Mouse (Mus musculus) neural tube, embryonic 14.5 days (tissue): Measurements from ENCODE around the gene Limch1. TPM values are rescaled to one million over a fixed set of nuclear protein-coding genes. Genes with fewer than 3 reads are reported as not detected.

Source experiments
- ATAC-seq: fragments of 200-750 bp; cut with Nextera tagmentation; 2 replicates; pipeline ENCODE4 v1.8.0; 2017; ENCODE audit warnings: low read depth, mild to moderate bottlenecking, moderate TSS enrichment, moderate library complexity
- H3K27ac ChIP-seq: fragments of 300-500 bp; sonication (generic); 2 replicates; pipeline ENCODE4 v1.5.1; 2014; ENCODE audit warnings: low read depth, mild to moderate bottlenecking, control low read depth, low read length, moderate library complexity, mixed read lengths
- H3K27me3 ChIP-seq: fragments of 300-500 bp; sonication (generic); 2 replicates; pipeline ENCODE4 v1.6.1; 2014; ENCODE audit warnings: low read length; ENCODE audit not compliant: control insufficient read depth, insufficient read depth
- H3K36me3 ChIP-seq: fragments of 300-500 bp; sonication (generic); 2 replicates; pipeline ENCODE4 v1.6.1; 2014; ENCODE audit warnings: low read length, mixed read lengths; ENCODE audit not compliant: control insufficient read depth, insufficient read depth
- H3K4me1 ChIP-seq: fragments of 300-500 bp; sonication (generic); 2 replicates; pipeline ENCODE4 v1.6.1; 2014; ENCODE audit warnings: low read length; ENCODE audit not compliant: control insufficient read depth, insufficient read depth
- H3K4me2 ChIP-seq: fragments of 300-500 bp; sonication (generic); 2 replicates; pipeline ENCODE4 v1.6.1; 2014; ENCODE audit warnings: mild to moderate bottlenecking, low read depth, low read length, control low read depth
- H3K4me3 ChIP-seq: fragments of 300-500 bp; sonication (generic); 2 replicates; pipeline ENCODE4 v1.5.1; 2014; ENCODE audit warnings: low read depth, low read length, control low read depth, mixed read lengths
- H3K9ac ChIP-seq: fragments of 300-500 bp; sonication (generic); replicated peaks from 2 replicates; pipeline ENCODE4 v1.6.1; 2014; ENCODE audit warnings: low read depth, mild to moderate bottlenecking, control low read depth, low read length, mixed read lengths
- H3K9me3 ChIP-seq: fragments of 300-500 bp; sonication (generic); 2 replicates; pipeline ENCODE4 v1.6.1; 2016; ENCODE audit warnings: low read length; ENCODE audit not compliant: control insufficient read depth
- WGBS: fragments of 180-500 bp; shearing (Covaris S2); extraction: QIAGEN DNeasy Blood & Tissue Kit; methylation state at CpG from one replicate; pipeline ENCODE4 v1.1.7; 2014; 5-methylcytosine and 5-hydroxymethylcytosine counted together
- polyA plus RNA-seq: library from polyadenylated mRNA; unstranded; fragments of >200 nt; fragmentation: Nextera tagmentation; extraction: Ambion mirVana; gene quantifications from 2 replicates; pipeline ENCODE4 v1.2.1, GENCODE M21; 2014

Gene Limch1
- polyA plus RNA-seq, 1 experiment from 2014 or later, result 81.8 TPM

DNA sequence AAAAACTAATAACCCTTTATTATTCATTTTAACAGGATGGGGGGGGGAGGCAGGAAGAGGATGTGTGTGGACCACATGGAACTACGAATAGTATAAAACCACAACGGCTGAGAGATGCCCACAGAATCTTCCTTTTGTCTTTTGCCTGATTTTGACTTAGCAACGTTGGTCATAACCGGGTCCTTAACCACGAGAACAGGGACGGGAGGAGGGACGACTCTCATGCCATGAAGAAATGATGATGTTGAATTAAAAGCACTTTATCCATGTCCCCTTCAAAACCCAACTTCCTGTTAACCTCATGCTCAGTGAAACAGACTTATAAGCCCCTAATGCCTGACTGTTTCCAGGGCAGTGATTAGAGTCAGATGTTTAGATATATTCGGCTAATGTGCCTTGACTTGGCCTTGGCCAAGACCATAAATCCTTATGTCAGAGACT, 41.0 kb downstream of the Limch1 start:
- Histone ChIP-seq H3K4me3 (no peak overlapping the region), H3K9ac (no peak overlapping the region), H3K4me2 (no peak overlapping the region), H3K9me3 (no peaks in the 10 kb centered on the region), H3K4me1 (no peaks in the 10 kb centered on the region), H3K36me3 (no peaks in the 10 kb centered on the region), H3K27me3 (no peaks in the 10 kb centered on the region), H3K27ac (no peak overlapping the region)
- ATAC-seq, result no peak
- WGBS, result 86% methylated on average over 8 of the region's 8 CpGs

DNA sequence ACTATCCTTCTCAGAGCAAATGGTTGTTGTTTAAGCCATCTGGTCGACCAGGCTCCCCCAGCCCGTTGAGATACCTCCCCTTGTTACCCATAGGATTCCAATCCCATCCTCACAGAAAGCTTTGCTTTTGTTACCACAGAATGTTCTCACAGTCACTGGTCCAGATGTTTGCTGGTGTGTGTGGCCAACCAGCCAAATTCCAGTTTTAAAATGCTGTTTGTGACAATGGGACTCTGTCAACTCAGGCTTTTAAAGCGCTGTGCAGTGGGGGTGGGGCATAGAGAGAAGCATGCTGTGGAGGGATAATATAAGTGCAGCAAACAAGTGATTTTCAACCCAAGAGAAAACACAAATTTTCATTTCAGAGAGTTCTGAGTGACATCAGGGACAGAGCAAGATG, 43.4 kb downstream of the Limch1 start:
- Histone ChIP-seq H3K9me3 (no peaks in the 10 kb centered on the region), H3K27ac (no peak overlapping the region), H3K4me2 (no peak overlapping the region), H3K4me3 (no peak overlapping the region), H3K9ac (no peak overlapping the region), H3K27me3 (no peaks in the 10 kb centered on the region), H3K4me1 (no peaks in the 10 kb centered on the region), H3K36me3 (no peaks in the 10 kb centered on the region)
- ATAC-seq, result no peak
- WGBS, result 74% methylated on average over 3 of the region's 3 CpGs

DNA sequence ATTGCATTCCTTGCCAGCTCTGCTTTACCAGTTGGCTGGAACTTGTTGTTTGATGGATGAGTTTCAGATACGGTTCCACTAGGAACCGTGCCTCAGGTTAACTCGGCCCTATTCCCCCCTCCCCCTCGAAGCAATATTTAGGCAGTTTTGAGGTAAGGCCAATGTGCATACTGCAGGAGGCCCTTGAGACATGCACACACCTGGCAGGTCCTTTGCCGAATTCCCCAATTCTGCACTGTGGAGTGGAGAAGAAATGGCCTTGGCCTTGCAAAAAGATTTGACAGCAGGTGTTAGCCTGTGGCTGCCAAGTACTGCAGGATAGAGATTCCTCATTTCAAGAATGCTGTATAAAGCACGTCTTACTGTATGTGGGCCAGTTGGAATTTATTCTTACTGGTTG, 45.5 kb downstream of the Limch1 start:
- no peak for ATAC-seq
- H3K4me3 ChIP-seq, result no peak overlapping the region
- WGBS, result 84% methylated on average over 6 of the region's 6 CpGs
- H3K9me3 ChIP-seq, result no peaks in the 10 kb centered on the region
- no peak overlapping the region for H3K27ac ChIP-seq
- H3K4me1 ChIP-seq, result no peaks in the 10 kb centered on the region
- no peak overlapping the region for H3K4me2 ChIP-seq
- no peaks in the 10 kb centered on the region for H3K36me3 ChIP-seq
- no peak overlapping the region for H3K9ac ChIP-seq
- no peaks in the 10 kb centered on the region for H3K27me3 ChIP-seq

DNA sequence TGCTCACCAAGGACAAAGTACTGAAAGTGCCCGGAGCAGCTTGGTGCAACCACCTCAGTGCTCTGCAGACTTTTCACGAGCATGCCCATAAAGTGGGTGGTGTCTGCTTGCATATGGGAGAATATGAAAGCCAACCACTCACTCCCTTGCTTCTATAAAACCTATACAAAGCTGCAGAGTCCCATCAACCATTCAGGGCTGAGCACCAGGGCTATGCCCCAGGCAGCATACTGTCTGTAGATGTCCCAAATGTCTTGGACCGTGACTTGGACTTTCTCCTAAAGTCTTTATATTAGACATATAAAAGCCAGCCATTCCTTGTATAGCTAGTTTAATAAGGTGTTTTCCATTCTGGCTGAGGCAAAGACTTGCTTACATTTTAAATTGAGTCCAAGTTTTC, 47.6 kb downstream of the Limch1 start:
- H3K36me3 ChIP-seq, result no peaks in the 10 kb centered on the region
- H3K4me3 ChIP-seq, result no peak overlapping the region
- no peaks in the 10 kb centered on the region for H3K27me3 ChIP-seq
- 94% methylated on average over 3 of the region's 3 CpGs for WGBS
- H3K4me1 ChIP-seq, result peaks cover 7% of the 10 kb centered on the region; the same call in 1 of the 2 replicates
- ATAC-seq, result no peak
- no peaks in the 10 kb centered on the region for H3K9me3 ChIP-seq
- H3K9ac ChIP-seq, result no peak overlapping the region
- H3K27ac ChIP-seq, result no peak overlapping the region
- no peak overlapping the region for H3K4me2 ChIP-seq

DNA sequence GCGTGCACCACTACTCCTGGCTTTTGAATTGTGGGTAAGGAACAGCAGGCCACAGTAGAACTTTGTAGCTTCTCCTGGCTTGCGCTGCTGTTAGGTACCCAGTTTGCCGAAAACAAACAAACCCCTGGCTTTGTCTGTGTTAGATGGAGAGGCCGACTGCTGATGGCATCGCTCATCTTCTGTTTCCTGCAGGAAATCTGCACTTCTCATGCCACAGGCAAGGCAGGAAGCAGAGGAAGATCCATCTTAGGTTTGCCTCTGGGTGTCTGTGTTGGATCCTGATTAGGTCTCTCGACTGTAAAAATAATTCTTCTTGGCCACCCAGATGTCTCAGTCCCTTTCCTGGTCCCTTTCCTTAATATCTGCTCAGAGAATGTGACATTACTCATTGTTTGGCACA, 51.7 kb downstream of the Limch1 start:
- no peak overlapping the region for H3K9ac ChIP-seq
- no peak overlapping the region for H3K4me3 ChIP-seq
- peaks cover 18% of the 10 kb centered on the region for H3K4me1 ChIP-seq
- H3K9me3 ChIP-seq, result no peaks in the 10 kb centered on the region
- H3K27me3 ChIP-seq, result no peaks in the 10 kb centered on the region
- no peak overlapping the region for H3K4me2 ChIP-seq
- no peak for ATAC-seq
- 54% methylated on average over 6 of the region's 6 CpGs for WGBS
- no peaks in the 10 kb centered on the region for H3K36me3 ChIP-seq
- H3K27ac ChIP-seq, result peak overlapping the region; percentile 13; the same call in 1 of the 2 replicates

DNA sequence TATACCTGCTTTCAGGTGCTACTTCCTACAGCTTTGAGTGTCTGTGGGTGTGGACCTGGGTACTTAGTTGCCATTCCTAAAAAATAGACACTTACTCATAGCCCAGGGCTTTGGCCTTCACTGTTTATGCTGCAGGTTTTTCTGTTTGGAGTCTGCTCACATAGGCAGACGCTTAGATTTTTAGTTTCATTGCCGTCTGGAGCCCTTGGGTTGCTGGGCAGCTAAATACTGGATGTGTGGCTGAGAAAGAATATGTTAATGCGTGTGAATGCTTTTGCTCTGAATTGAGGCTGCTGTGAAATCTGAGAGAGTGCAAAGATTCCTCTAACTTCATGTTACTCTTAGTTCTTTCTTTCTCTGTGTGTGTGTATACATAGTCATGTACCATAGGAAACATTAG, 52.5 kb downstream of the Limch1 start:
- peak; percentile 62; the same call in 1 of the 2 replicates for ATAC-seq
- H3K36me3 ChIP-seq, result no peaks in the 10 kb centered on the region
- H3K4me3 ChIP-seq, result no peak overlapping the region
- peaks cover 18% of the 10 kb centered on the region for H3K4me1 ChIP-seq
- H3K9ac ChIP-seq, result no peak overlapping the region
- no peaks in the 10 kb centered on the region for H3K9me3 ChIP-seq
- H3K27me3 ChIP-seq, result no peaks in the 10 kb centered on the region
- H3K27ac ChIP-seq, result peak overlapping the region; percentile 13; the same call in 1 of the 2 replicates
- WGBS, result 19% methylated on average over 3 of the region's 3 CpGs
- H3K4me2 ChIP-seq, result no peak overlapping the region

DNA sequence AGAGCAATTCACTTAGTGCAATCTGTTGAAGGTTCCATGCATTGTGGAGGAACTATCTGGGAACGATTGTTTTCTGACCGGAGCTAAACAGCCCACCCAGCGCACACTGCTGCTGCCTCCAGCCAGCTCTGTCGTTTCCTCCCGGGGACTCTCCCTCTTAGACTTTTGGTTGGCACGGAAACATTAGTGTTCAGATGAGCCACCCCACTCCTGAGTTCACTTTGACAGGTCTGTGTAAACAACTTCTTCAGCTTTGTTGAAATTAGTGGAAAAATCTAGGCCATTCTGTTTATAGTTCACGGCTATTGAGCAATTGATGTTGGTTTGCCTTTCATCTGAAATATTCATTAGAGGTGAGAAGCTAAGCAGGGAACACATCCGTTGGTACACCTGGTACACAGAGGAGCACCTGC, 53.0 kb downstream of the Limch1 start:
- no peaks in the 10 kb centered on the region for H3K27me3 ChIP-seq
- H3K9ac ChIP-seq, result no peak overlapping the region
- ATAC-seq, result peak; percentile 64; the same call in 1 of the 2 replicates
- H3K36me3 ChIP-seq, result no peaks in the 10 kb centered on the region
- no peaks in the 10 kb centered on the region for H3K9me3 ChIP-seq
- H3K4me3 ChIP-seq, result no peak overlapping the region
- H3K27ac ChIP-seq, result no peak overlapping the region; the same call in 1 of the 2 replicates
- WGBS, result 18% methylated on average over 8 of the region's 8 CpGs
- H3K4me1 ChIP-seq, result peaks cover 18% of the 10 kb centered on the region
- H3K4me2 ChIP-seq, result no peak overlapping the region

DNA sequence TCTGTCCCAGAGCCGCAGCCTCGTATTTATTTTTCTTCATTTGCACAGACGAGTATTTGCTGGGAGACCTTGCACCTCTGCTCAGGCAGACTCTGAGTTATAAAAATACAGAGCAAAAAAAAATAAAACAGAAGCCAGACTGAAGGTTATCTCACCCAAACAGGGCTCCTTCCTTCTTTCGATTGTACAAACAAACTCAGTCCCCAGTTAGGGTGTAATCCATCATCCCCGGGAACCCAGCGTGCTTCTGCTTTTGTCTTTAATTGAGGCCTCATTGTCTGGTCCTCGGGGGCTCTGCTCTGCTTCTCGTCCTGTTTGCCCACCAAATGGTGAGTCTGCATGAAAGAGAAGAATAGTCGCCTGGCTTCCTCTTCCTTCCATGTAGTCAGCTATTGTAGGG, 54.6 kb downstream of the Limch1 start:
- Histone ChIP-seq H3K27me3 (no peaks in the 10 kb centered on the region), H3K4me3 (no peak overlapping the region), H3K9ac (no peak overlapping the region), H3K9me3 (no peaks in the 10 kb centered on the region), H3K27ac (peak overlapping the region; percentile 45; the same call in 1 of the 2 replicates), H3K36me3 (no peaks in the 10 kb centered on the region), H3K4me1 (peaks cover 18% of the 10 kb centered on the region), H3K4me2 (no peak overlapping the region)
- no peak for ATAC-seq
- 5% methylated on average over 9 of the region's 9 CpGs for WGBS

DNA sequence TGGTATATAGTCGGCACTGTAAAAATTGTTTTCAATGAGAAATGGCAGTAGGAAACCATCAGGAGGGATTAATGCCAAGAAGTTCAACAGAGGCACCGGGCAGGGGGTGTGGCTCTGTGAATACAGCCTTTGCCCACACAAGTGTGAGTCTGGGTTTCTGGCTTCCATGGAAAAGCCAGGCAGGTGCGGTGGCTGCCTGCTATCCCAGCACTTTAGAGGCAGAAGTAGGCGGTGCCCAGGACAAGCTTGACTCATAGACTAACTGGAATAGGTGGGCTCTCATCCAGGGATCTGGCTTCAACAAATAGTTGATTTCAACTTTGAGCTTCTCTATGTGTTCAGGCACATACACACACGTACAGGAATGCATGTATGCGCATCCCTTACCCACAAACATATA, 55.4 kb downstream of the Limch1 start:
- Histone ChIP-seq H3K9ac (no peak overlapping the region), H3K27ac (no peak overlapping the region), H3K36me3 (no peaks in the 10 kb centered on the region), H3K4me3 (no peak overlapping the region), H3K4me1 (peaks cover 18% of the 10 kb centered on the region), H3K9me3 (no peaks in the 10 kb centered on the region), H3K4me2 (no peak overlapping the region), H3K27me3 (no peaks in the 10 kb centered on the region)
- no peak for ATAC-seq
- 78% methylated on average over 6 of the region's 6 CpGs for WGBS
